Mouse (Mus musculus) limb, embryonic 13.5 days (tissue): ENCODE results near the gene Sema6d. TPM values are rescaled to one million over a fixed set of nuclear protein-coding genes. Genes with fewer than 3 reads are reported as not detected.

Experiments
- ATAC-seq: fragments of 200-750 bp; cut with Nextera tagmentation; 2 replicates; pipeline ENCODE4 v1.8.0; 2017; ENCODE audit warnings: low read depth, moderate number of reproducible peaks, moderate TSS enrichment; ENCODE audit not compliant: low FRiP score
- H3K27ac ChIP-seq: fragments of 300-500 bp; sonication (generic); 2 replicates; pipeline ENCODE4 v1.5.1; 2015; ENCODE audit warnings: inconsistent platforms, mild to moderate bottlenecking, moderate library complexity
- H3K27me3 ChIP-seq: fragments of 300-500 bp; sonication (generic); 2 replicates; pipeline ENCODE4 v1.6.1; 2015; ENCODE audit warnings: mild to moderate bottlenecking, inconsistent platforms
- H3K36me3 ChIP-seq: fragments of 300-500 bp; sonication (generic); 2 replicates; pipeline ENCODE4 v1.6.1; 2015; ENCODE audit warnings: inconsistent platforms, mild to moderate bottlenecking, moderate library complexity
- H3K4me1 ChIP-seq: fragments of 300-500 bp; sonication (generic); 2 replicates; pipeline ENCODE4 v1.6.1; 2015; ENCODE audit warnings: inconsistent platforms
- H3K4me2 ChIP-seq: fragments of 300-500 bp; sonication (generic); replicated peaks from 2 replicates; pipeline ENCODE4 v1.6.1; 2015; ENCODE audit warnings: inconsistent platforms, mild to moderate bottlenecking, moderate library complexity
- H3K4me3 ChIP-seq: fragments of 300-500 bp; sonication (generic); 2 replicates; pipeline ENCODE4 v1.5.1; 2015; ENCODE audit warnings: moderate library complexity, mild to moderate bottlenecking, inconsistent platforms
- H3K9ac ChIP-seq: fragments of 300-500 bp; sonication (generic); 2 replicates; pipeline ENCODE4 v1.6.1; 2015; ENCODE audit warnings: mild to moderate bottlenecking, inconsistent platforms
- H3K9me3 ChIP-seq: fragments of 300-500 bp; sonication (generic); 2 replicates; pipeline ENCODE4 v1.6.1; 2016; ENCODE audit warnings: inconsistent platforms
- WGBS: fragments of 180-500 bp; shearing (Covaris S2); methylation state at CpG from one replicate; pipeline ENCODE4 v1.1.7; 2015; 5-methylcytosine and 5-hydroxymethylcytosine counted together
- polyA plus RNA-seq: library from polyadenylated mRNA; unstranded; fragments of >200 nt; fragmentation: Nextera tagmentation; extraction: Ambion mirVana; gene quantifications from 2 replicates; pipeline ENCODE4 v1.2.1, GENCODE M21; 2015

Sema6d gene
- polyA plus RNA-seq, 1 experiment from 2014 or later = 9.4 TPM

GRCm38 (mm10) chr2:124605341-124605740 lies 515.6 kb downstream of the Sema6d start:
- Histone ChIP-seq H3K9me3 (no peaks in the 10 kb centered on the region), H3K27ac (no peak overlapping the region), H3K4me3 (no peak overlapping the region), H3K36me3 (no peaks in the 10 kb centered on the region), H3K4me1 (peaks cover 3% of the 10 kb centered on the region; the same call in 1 of the 2 replicates), H3K27me3 (peaks cover 26% of the 10 kb centered on the region), H3K4me2 (no peak overlapping the region), H3K9ac (no peak overlapping the region)
- no peak for ATAC-seq
- WGBS = 75% methylated on average over 1 of the region's 1 CpGs

GRCm38 (mm10) chr2:124607986-124608385 lies 518.2 kb downstream of the Sema6d start:
- H3K4me2 ChIP-seq = no peak overlapping the region
- H3K4me1 ChIP-seq = peaks cover 19% of the 10 kb centered on the region
- no peaks in the 10 kb centered on the region for H3K36me3 ChIP-seq
- peaks cover 37% of the 10 kb centered on the region for H3K27me3 ChIP-seq
- no peak for ATAC-seq
- no peaks in the 10 kb centered on the region for H3K9me3 ChIP-seq
- no peak overlapping the region for H3K9ac ChIP-seq
- 71% methylated on average over 5 of the region's 5 CpGs for WGBS
- H3K4me3 ChIP-seq = no peak overlapping the region
- H3K27ac ChIP-seq = no peak overlapping the region

- Histone ChIP-seq H3K9ac (no peak overlapping the region), H3K4me3 (no peak overlapping the region), H3K4me1 (peaks cover 19% of the 10 kb centered on the region), H3K27me3 (peaks cover 42% of the 10 kb centered on the region), H3K36me3 (no peaks in the 10 kb centered on the region), H3K4me2 (peak overlapping the region; percentile 91; the same call in 1 of the 2 replicates), H3K9me3 (no peaks in the 10 kb centered on the region), H3K27ac (no peak overlapping the region)
- ATAC-seq = no peak
- WGBS = 58% methylated on average over 4 of the region's 4 CpGs
These were observed 518.8 kb downstream of the Sema6d start for GRCm38 (mm10) chr2:124608546-124608945.

- peaks cover 47% of the 10 kb centered on the region for H3K27me3 ChIP-seq
- no peaks in the 10 kb centered on the region for H3K36me3 ChIP-seq
- no peaks in the 10 kb centered on the region for H3K9me3 ChIP-seq
- H3K4me3 ChIP-seq = peak overlapping the region; percentile 81
- H3K4me2 ChIP-seq = peak overlapping the region; percentile 91
- no peak overlapping the region for H3K9ac ChIP-seq
- WGBS = 21% methylated on average over 5 of the region's 5 CpGs
- ATAC-seq = no peak
- peaks cover 19% of the 10 kb centered on the region for H3K4me1 ChIP-seq
- H3K27ac ChIP-seq = no peak overlapping the region
These were observed 519.2 kb downstream of the Sema6d start for GRCm38 (mm10) chr2:124609014-124609413.

GRCm38 (mm10) chr2:124609711-124610585 lies 520.2 kb downstream of the Sema6d start:
- H3K27me3 ChIP-seq = peaks cover 54% of the 10 kb centered on the region
- WGBS = under 1% methylated on average over 78 of the region's 80 CpGs
- peaks cover 19% of the 10 kb centered on the region for H3K4me1 ChIP-seq
- H3K9ac ChIP-seq = peak overlapping the region; percentile 82
- H3K4me2 ChIP-seq = peak overlapping the region; percentile 91
- H3K27ac ChIP-seq = peak overlapping the region; percentile 90
- H3K36me3 ChIP-seq = no peaks in the 10 kb centered on the region
- H3K9me3 ChIP-seq = no peaks in the 10 kb centered on the region
- peak; percentile 91 for ATAC-seq
- peak overlapping the region; percentile 81 for H3K4me3 ChIP-seq

- peaks cover 19% of the 10 kb centered on the region for H3K4me1 ChIP-seq
- H3K4me3 ChIP-seq = peak overlapping the region; percentile 81
- WGBS = under 1% methylated on average over 38 of the region's 39 CpGs
- peaks cover 58% of the 10 kb centered on the region for H3K27me3 ChIP-seq
- H3K4me2 ChIP-seq = peak overlapping the region; percentile 91
- H3K36me3 ChIP-seq = no peaks in the 10 kb centered on the region
- no peaks in the 10 kb centered on the region for H3K9me3 ChIP-seq
- ATAC-seq = no peak; the same call in 1 of the 2 replicates
- H3K9ac ChIP-seq = peak overlapping the region; percentile 82
- peak overlapping the region; percentile 90 for H3K27ac ChIP-seq
These were observed 520.9 kb downstream of the Sema6d start for GRCm38 (mm10) chr2:124610586-124611105.

GRCm38 (mm10) chr2:124611226-124611625 lies 521.5 kb downstream of the Sema6d start:
- Histone ChIP-seq H3K4me3 (peak overlapping the region; percentile 81), H3K4me2 (peak overlapping the region; percentile 91), H3K9me3 (no peaks in the 10 kb centered on the region), H3K36me3 (no peaks in the 10 kb centered on the region), H3K27me3 (peaks cover 64% of the 10 kb centered on the region), H3K27ac (no peak overlapping the region), H3K9ac (peak overlapping the region; percentile 82), H3K4me1 (peaks cover 20% of the 10 kb centered on the region)
- no peak for ATAC-seq
- WGBS = 16% methylated on average over 13 of the region's 13 CpGs

- ATAC-seq = no peak
- Histone ChIP-seq H3K4me3 (peak overlapping the region; percentile 81), H3K27ac (no peak overlapping the region), H3K9ac (no peak overlapping the region; the same call in 1 of the 2 replicates), H3K9me3 (no peaks in the 10 kb centered on the region), H3K27me3 (peaks cover 63% of the 10 kb centered on the region), H3K4me1 (peaks cover 30% of the 10 kb centered on the region), H3K4me2 (peak overlapping the region; percentile 91), H3K36me3 (no peaks in the 10 kb centered on the region)
- 32% methylated on average over 6 of the region's 6 CpGs for WGBS
These were observed 522.5 kb downstream of the Sema6d start for GRCm38 (mm10) chr2:124612276-124612675.

GRCm38 (mm10) chr2:124612727-124613510 lies 523.1 kb downstream of the Sema6d start:
- Histone ChIP-seq H3K9ac (no peak overlapping the region; the same call in 1 of the 2 replicates), H3K36me3 (no peaks in the 10 kb centered on the region), H3K4me3 (peak overlapping the region; percentile 81), H3K4me2 (peak overlapping the region; percentile 91), H3K27ac (no peak overlapping the region), H3K27me3 (peaks cover 58% of the 10 kb centered on the region), H3K4me1 (peaks cover 35% of the 10 kb centered on the region), H3K9me3 (no peaks in the 10 kb centered on the region)
- ATAC-seq = no peak
- WGBS = 79% methylated on average over 10 of the region's 10 CpGs

- Histone ChIP-seq H3K27me3 (peaks cover 53% of the 10 kb centered on the region), H3K9ac (no peak overlapping the region), H3K4me1 (peaks cover 35% of the 10 kb centered on the region), H3K4me2 (peak overlapping the region; percentile 91), H3K27ac (no peak overlapping the region), H3K36me3 (no peaks in the 10 kb centered on the region), H3K9me3 (no peaks in the 10 kb centered on the region), H3K4me3 (0 out of 2 replicates have a peak overlapping the region, but pooled peaks have one; percentile 81)
- ATAC-seq = no peak
- 66% methylated on average over 3 of the region's 3 CpGs for WGBS
These were observed 524.0 kb downstream of the Sema6d start for GRCm38 (mm10) chr2:124613671-124614210.

- 28% methylated on average over 4 of the region's 4 CpGs for WGBS
These were observed 527.0 kb downstream of the Sema6d start for GRCm38 (mm10) chr2:124616746-124617145.

More at GRCm38 (mm10) chr2:124616746-124617145, 527.0 kb downstream of the Sema6d start:
- peaks cover 25% of the 10 kb centered on the region for H3K4me1 ChIP-seq
- no peak overlapping the region for H3K9ac ChIP-seq
- H3K27me3 ChIP-seq = peaks cover 50% of the 10 kb centered on the region
- no peaks in the 10 kb centered on the region for H3K36me3 ChIP-seq
- H3K9me3 ChIP-seq = no peaks in the 10 kb centered on the region
- ATAC-seq = 0 out of 2 replicates have a peak, but pooled peaks have one; percentile 25
- H3K4me3 ChIP-seq = no peak overlapping the region
- no peak overlapping the region for H3K27ac ChIP-seq
- no peak overlapping the region for H3K4me2 ChIP-seq
